In genomic region chr17:52351293-52351692, GRCm38 (mm10) we compare ENCODE assay signal across 11 mouse cellular contexts.
DNase-seq lines count a peak whose midpoint lies in the region; ATAC-seq lines count a peak whose summit lies in the region.
"Had no signal": no experiment of that assay in that cellular context is flagged by ENCODE, and none has a peak within 500 bp of the region (broad histone marks: within the 10 kb centered on the region; RNA-seq: fewer than 3 reads in every experiment).

No protein-coding gene starts in this region.

- peak; percentile 22 for DNase-seq in CD4-positive, CD25-positive, alpha-beta regulatory T cell, adult 2 months (ENCODE audit: low read depth, low spot score)
- peak; percentile 31 for DNase-seq in T-cell, adult 2 months (ENCODE audit: low spot score)
- peak; percentile 24 to 39 for DNase-seq in right cerebral cortex, adult 2 months (ENCODE audit: low spot score in 2 of 2)
- DNase-seq in thymus, postnatal 0 days (ENCODE audit: low spot score), result peak; percentile 85
- DNase-seq in neural tube, embryonic 10.5 days (ENCODE audit: extremely low spot score, low spot score), result no peak
- no peak for DNase-seq in gastrocnemius, postnatal 10 days
- DNase-seq: cerebellum, adult 18-20 months; heart, adult 2 months; lung, postnatal 14 days had no signal

- ATAC-seq in megakaryocyte progenitor cell, adult 5-6 weeks (replicated peaks; ENCODE audit: poor library complexity), result no peak
- ATAC-seq: forebrain, embryonic 15.5 days had no signal

Comparison
In these comparisons a context has a peak if more than half of its experiments do, and no peak if none do; other contexts are left out.
1. DNase-seq: peak in CD4-positive, CD25-positive, alpha-beta regulatory T cell, adult 2 months (single experiment), T-cell, adult 2 months (single experiment), right cerebral cortex, adult 2 months (2 of 2) and thymus, postnatal 0 days (single experiment); none in neural tube, embryonic 10.5 days (single experiment) and gastrocnemius, postnatal 10 days (single experiment).